Mouse (Mus musculus) embryo, embryonic 9.5 days (tissue): ENCODE results near the gene Adad1.

Experiments
- DNase-seq: peaks from one replicate; pipeline ENCODE4 v3.0.0-alpha.2; 2017; ENCODE audit errors: extremely low spot score

Gene Adad1

DNA sequence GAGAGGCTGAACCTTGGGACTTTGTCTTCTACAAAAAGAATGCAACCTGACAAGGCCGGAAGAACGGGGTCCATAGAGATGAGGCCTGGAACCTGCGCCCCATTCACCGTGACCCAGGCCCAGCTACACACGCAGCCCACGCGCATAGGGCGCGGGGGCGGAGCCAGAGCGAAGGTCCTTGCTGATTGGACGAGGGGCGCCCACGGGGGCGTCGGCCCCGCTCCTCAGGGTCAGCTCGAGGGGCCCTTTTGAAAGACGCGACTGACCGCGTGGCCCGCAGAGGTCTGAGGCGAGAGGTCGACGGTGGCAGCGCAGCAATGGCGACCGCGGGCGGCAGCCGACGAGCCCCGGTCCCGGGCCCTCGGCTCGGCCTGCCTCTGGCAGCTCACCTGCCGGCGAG is at the start of gene Adad1:
Adad1 (plus strand) TSS at position 122 of the 400 bp plus-strand sequence.
- DNase-seq: peak; percentile 8

DNA sequence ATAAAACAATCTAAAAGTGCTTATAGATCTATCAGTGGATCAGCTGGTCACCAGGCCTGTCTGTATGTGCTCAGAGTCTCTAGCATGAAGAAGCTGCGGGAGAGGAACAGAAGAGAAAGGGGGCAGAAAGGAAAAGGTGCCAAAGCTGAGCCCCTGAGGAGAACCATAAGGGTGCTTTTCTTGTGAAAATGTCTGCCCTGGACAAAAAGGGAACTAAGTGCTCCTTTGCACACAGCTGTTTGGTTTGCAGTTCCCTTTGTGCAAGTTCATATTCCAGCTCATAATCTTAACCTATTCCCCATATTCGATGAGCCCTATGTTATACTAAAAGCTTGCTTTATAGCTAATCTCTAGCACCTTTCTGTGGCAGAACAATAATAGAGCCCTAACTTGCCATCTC is 25.3 kb upstream of the Adad1 start:
- no peak for DNase-seq

DNA sequence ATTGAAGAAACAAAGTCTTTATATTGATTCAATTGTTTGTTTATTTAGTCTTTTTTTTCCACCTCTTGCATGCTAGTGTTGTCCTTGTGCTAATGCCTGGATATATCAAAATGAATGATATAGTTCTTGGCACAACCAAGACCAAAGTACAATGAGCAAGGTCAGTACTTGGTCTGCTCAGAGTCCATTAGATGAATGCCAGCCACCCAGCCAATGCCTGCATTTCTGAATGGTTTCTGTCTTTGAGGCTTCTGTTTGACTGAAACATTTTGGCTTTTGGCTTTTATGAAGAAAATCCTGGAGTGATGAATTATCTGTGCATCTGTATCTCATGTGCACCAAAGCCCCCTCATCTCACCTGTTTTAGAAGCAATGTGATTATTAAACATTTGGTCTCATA is 23.5 kb upstream of the Adad1 start:
- DNase-seq: no peak

DNA sequence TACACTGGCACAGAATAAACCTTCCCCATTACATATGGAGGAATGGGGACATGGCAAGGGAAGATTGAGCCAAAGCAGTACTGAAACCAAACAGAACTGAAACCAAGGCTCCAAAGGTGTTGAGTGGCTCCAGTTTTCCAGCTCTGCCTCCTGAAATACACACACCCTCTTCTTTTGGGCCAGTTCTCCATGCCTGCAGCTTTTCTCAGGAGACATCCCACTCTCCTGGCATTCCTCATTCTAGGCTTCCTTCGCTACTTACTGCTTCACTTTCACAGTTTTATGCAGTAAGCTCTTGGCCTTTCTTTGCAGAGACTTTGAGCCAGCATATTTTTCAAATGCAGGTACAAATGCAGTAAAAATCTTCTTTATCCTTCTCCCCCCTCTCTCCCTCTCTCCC is 11.8 kb upstream of the Adad1 start:
- DNase-seq: no peak

DNA sequence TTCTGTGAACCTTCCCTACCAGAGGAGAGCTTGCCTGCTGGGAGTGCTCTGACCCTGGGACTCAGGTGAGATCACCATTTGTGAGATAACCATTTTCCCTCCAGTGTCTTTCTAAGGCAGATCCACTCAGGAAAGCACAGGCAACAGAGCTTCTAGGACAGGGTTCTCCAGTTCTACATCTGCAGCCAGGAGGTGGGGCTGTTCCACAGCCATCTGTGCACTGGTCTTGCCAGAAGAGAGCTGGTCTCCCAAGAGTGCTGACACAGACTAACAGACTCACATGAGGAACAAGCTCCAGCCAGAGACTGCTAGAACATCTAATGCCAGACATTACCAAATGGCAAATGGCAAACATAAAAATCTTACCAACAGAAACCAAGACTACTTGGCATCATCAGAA is 9.9 kb downstream of the Adad1 start:
- DNase-seq: no peak

DNA sequence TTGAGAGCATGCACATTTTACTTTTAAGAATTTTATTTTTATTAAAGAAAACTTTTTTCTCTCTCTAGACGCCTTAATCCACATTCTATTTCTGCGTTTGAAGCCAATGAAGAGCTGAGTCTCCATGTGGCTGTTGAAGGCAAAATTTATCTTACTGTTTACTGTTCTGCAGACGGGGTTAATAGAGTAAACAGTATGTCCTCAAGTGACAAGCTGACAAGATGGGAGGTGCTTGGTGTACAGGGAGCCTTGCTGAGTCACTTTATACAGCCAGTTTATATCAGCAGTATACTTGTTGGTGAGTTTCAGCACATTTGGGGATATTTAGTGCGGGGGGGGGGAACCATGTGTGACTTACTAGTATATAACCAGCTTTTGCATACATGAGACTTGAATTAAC is 21.5 kb downstream of the Adad1 start:
- DNase-seq: no peak

DNA sequence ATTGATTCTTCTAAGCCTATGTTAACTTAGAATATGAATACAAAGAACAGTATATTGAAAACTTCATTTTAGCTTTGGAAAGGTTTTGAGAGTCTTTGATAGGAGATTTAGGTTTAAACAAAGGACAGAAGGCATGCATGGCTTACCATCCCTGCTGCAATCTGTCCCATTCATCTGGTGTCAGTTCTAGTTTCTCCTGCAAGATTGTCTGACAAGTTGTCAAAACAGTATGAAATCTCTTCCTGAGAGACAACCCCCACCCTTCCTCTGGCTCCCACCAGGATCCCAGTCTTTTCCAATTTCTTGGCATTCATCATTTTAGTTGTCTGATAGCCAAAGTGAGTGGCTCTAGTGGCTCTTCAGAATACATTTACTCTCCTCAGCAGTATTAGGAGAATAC is 27.4 kb downstream of the Adad1 start:
- no peak for DNase-seq

DNA sequence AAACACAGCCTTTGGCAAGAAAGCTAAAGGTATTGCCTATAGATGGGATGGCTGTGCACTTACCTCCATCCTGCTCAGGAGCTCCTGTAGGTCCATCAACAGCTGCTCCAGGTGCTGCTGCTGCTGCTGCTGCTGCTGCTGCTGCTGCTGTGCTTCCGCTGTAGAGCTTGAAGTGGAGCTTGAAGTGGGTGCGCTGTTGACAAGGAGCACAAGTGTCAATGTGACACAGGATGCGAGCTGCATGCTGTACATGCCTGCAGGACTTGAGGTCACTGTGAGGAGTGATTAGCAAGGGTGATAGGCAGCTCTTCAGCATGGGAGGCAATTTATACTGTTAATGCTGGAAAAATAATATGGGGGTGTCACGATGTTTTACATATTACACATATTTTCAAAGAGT is 62.3 kb downstream of the Adad1 start, which contains the start of gene Il2:
Il2 (minus strand) TSS at position 305 of the 400 bp plus-strand sequence.
- DNase-seq: no peak

DNA sequence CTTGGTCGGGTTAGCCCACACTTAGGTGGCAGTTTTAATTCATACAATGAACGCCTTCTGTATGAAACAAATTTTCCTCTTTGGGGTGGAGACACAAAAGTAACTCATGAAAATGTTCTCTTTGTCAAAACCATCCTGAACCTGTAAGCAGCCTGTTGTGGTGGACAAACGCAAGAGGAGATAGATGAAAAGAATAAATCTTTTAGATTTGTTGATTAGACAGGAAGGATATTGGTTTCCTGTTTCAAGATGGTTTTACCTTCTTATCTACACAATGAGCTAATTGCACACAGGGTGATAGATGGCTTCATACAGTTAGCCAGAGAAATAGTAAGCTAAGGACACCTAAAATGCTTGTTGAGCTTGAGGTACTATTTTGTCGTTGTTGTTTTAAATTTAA is 62.8 kb downstream of the Adad1 start:
- no peak for DNase-seq

DNA sequence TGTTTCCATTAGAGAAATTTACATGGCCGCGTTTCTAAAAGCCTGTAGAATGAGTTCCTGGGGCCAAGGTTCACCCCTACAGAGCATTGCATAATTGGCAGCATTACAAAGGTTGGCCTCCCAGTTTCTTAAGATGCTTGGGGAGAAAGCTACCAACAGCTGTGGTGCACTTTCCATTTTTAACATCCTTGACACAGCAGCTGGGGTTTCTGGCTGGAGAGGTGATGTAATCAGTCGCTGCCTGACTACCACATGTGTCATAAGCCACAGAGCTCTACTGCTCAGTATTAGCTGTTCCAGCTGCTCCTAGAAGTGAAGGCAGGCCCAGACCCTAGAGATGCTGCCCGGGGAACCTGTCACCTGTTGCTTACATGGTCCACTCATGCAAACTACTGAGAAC is 64.9 kb downstream of the Adad1 start:
- DNase-seq: no peak

DNA sequence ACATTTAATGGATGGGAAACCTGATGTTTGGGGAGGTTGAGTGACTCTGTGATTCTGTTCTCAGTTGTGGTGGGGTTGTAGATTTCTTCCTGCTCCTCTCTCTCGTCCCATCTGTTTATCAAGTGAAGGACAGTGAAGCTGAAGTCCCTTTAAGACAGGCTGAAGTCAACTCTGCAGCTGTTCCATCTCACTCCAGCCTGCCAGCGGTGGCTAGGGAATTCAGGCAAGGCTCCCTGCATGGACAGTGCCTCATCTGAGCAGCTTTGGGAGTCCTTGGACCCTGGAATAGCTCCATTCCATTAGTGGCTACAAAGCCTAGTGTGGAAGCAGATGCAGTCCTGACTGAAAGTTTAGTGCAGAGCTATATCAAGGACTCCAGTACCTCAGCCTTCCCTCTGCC is 65.7 kb downstream of the Adad1 start:
- DNase-seq: no peak

DNA sequence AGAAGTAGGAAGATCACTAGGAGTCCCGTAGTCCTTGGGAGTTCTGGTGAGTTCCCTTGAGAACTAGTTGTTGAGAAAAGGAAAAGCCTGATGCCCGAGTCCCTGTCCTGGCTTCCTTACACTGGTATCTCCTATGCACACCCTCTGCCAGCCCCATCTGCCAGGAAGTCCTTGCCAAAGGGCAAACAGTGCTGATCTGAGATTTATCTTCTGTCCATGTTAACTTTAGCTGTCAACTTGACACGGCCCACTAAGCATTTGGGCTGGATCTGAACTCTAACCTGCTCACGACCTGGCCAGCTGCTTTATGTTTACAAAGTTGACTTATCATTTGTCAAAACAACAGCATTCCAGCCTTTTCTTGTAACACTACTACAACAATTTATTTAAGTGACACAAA is 73.9 kb downstream of the Adad1 start:
- DNase-seq: no peak

DNA sequence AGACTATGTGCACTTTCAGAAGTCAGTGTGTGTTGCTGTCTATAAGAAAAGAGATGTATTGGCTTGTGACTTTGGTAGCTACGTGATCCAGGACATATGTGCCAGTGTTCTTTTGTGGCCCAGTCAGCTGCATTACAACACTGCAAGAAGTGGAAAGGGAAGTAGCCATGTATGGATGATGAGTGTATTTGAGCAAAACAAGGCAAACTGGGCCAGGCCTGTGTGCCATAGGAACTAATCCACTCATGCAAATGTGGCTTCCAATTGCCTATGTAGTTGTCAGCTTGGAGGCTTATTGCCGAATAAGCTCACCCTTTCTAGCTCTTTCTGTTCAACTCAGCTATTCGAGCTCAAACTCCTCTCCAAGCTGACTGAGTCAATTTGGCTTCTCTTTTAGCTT is 75.9 kb downstream of the Adad1 start:
- no peak for DNase-seq

DNA sequence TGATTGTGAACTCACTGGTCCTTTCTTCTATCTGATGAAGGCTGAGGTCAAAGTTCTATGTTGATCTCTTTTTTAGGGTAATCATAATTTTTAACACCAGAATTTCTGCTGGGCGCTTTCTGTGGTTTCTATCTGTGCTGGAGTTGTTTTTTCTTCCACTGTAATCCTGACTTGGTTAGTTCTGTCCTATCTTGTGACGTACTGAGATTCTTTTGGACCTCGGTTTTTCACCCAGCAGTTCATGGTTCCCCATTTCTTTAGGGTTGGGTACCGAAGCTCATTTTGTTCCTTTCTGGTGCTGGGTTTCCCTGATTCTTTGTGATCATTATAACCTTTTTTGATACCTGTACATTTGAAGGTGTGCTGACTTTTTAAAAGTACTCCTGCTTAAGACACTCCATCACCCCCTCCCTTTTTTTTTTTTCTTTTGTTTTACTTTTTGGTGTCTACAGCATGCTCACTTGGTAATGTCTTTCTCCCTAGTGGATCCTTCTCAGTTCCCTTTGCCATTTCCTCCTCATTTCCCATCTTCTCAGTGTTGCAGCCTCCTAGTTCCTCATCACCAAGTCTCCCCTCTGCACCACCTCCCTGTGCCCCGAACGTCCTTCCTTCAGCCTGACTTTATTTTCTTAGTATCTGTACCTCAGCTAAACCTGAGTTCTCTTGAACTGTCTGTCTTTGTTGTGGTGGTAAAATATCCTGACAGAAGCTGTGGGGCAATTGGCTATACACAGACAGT is 77.0 kb downstream of the Adad1 start:
- DNase-seq: no peak

DNA sequence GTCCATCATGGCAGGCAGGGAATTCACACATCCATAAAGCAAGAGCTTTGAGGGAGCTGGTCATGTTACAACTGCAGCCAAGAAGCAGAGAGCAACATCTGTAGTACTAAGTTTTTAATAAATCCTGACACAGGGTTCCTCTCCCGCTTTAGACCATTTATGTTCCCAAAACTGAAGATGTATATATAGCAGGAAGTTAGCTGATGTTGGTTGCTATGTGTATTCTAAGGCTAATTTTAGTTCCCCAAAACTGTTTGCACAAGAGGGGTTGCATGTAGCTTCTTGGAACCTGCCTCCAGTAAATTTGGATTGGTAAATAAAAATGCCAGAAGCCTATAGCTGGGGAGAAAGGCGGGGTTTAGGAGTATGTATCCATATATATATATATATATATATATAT is 78.5 kb downstream of the Adad1 start:
- no peak for DNase-seq

DNA sequence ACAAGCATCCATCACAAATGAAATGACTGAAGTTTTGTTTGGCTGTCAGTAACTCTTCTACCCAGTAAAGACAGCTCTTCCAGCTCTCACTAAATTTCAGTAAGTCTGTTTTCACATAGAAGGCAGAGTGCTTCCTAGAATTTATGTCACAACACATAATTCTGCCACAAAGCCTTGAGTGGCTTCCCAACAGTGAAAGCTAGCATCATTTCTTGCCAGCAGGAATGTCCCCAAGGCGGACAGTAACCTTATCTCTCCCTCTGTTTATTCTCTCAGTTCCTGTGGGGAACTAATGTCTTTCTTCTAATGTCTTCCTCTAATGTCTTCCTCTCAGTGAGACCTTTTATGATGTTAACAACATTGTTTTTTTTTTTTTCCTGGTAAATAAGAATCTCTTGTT is 81.7 kb downstream of the Adad1 start:
- no peak for DNase-seq

DNA sequence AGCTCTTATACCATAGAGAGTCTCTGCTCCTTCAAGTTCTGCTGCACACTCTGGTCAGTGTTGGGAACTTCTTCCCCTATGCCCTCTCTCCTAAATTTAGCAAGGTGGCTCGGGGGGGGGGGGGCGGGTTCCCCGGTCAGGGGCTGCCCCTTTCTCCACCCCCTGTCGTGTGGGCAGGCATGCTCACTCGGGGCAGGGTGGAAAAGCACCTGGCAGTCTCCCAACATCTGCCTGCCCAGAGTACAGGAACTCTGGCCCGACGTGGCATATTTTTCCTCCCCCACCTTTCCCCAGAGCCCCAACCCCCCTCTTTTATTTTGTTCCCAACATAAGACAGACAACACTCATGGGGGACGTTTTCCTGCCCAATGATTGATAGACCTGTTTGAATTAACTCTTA is 83.1 kb downstream of the Adad1 start:
- DNase-seq: no peak

DNA sequence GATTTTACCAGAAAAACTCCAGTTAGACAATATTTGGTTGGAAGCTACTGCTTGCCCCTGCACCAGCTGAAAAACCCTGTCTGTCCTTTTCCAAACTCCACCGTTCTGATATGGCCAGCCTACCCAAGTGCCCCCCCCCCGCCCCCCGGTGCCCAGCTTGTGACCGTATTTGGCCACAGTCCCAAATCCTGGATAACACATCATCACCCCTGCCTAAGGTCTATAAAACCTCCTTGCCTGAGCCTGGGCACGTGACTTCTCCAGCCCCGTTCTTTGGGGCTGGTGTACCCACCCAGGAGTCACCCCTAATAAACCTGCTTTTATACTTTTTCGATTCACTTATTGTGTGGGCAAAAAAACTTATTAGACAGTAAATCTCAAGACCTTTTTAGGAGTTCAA is 83.5 kb downstream of the Adad1 start:
- no peak for DNase-seq

DNA sequence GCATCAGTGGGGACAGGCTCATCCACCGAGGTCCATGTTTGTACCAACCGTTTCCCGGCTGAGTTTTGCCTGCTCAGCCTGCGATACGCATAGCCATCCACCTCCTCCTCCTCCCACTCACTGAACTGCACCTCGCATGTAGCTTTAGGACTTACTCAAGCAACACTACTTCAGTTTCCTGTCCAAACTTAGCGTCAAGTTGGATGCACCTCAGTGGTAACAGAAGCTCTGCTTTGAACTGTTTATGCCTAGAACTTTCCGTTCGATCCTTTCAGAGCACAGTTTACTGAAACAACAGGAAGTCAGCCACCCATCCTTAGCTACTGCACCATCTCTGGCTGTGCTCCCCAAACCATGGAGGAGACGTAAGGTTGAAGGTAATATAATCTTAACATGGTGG is 88.9 kb downstream of the Adad1 start:
- DNase-seq: no peak

DNA sequence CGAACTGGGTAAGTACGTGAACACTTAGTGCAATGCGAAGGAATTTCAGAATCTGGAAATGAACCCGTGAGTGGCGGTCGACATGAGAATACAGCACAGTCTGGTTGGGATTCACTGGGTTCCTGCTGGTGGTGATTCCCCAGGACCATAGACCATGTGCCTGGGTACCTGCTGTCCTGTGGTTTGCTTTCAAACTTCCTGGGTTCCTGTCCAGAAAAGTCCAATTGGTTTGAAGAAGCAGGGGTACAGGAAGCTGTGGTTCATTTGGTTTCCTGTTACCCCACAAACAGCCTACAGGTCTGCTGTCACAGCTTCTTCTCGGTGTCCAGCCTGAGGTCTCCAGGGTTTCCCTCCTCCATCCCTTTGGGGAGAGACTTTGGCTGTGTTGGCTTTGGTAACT is 89.7 kb downstream of the Adad1 start:
- no peak for DNase-seq

DNA sequence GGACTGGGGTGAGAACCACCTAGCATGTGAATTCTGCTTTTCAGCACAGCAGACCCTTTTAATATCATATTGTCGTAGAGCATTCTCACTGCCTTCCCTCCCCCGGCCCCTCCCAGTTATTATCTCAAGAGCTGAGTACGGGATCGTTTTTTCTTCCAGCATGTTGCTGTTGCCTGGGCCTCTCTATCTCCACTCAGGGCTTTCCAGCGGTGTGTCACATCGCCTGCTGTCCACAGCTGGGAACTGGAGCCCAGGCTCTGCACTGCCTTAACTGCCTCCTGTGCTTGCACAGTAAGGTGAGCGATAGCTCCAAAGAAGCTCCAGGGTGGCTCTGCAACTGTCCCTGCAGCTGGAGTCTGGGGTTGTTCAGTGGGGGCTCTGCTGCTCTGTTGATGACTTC is 91.1 kb downstream of the Adad1 start:
- no peak for DNase-seq

DNA sequence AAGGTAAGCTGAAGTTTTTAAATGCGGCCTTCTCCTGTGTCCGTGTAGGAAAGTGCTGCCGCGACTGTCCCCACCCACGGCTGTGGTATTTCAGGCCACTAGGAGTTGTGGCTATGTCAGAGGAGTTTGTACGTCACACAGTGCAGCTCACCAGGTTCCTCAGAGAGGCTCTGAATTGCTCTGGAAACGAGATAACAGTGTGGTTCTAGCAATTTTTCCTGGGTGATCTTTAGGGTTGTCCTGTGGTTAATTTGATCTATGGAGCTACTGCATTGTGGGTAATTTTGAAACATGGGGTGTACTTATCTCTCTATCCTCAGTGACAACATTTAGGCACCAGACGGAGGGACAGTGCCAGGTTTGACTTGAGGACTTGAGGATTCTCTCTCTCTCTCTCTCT is 93.8 kb downstream of the Adad1 start:
- no peak for DNase-seq

DNA sequence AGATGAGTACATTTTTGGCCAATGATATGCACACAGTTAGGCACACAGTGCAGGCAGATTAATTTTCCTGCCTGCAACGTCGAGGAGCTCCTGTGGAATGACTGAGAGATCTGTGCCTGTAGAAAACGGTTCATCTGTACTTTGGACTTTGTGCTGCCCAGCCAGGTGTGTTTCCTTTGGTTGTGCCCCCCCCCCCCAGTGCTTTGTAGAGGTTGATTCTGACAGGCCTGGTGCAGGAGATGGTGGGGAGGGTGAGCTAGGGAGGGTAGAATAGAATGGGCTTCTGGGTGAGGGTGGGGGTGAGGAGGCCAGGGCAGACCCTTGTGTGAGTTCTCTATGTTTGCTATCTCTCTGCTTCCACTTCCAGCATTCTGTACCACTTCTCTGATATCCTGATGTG is 94.9 kb downstream of the Adad1 start:
- DNase-seq: no peak

DNA sequence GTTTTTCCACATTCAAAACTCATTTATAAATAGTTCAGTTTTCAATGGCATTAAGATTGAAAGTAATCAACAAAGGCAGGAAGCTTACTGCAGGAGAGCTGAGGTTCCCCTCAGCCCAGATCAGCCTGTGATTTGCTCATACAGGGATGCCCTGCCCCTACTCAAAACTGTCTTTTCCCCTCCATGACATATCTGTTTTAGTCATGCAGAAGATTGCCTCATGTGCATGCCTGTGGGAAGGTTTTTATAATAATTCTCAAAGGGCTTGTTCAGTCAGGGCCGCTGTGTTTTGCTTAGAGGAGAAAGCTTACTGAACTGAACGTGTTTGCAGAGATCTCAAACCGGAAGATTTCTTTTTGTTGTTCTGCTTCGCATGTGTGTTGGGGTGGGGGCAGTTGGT is 97.8 kb downstream of the Adad1 start:
- DNase-seq: no peak
